Mouse (Mus musculus) E14TG2a.4 (cell line): ENCODE results near the gene Hist1h3d.
"Not testable (repeated sequence)": the region's sequence is repeated elsewhere in the genome, so short reads cannot be mapped to it uniquely, and the experiment has no call there.

ENCODE experiments used
- H3K27me3 ChIP-seq: 2 replicates; pipeline ENCODE4 v1.6.1; 2014; ENCODE audit warnings: low read length, control low read depth; ENCODE audit not compliant: insufficient read depth
- H3K36me3 ChIP-seq: 2 replicates; pipeline ENCODE4 v1.6.1; 2014; ENCODE audit warnings: low read length, control low read depth; ENCODE audit not compliant: insufficient read depth
- H3K4me1 ChIP-seq: replicated peaks from 2 replicates; pipeline ENCODE4 v1.6.1; 2014; ENCODE audit warnings: low read depth, low read length, control low read depth
- H3K4me3 ChIP-seq: replicated peaks from 2 replicates; pipeline ENCODE4 v1.5.1; 2014; ENCODE audit warnings: mild to moderate bottlenecking, low read length
- H3K9me3 ChIP-seq: 2 replicates; pipeline ENCODE4 v1.6.1; 2014; ENCODE audit warnings: low read length, control low read depth
- CTCF ChIP-seq: conservative IDR thresholded peaks from 2 replicates; pipeline ENCODE4 v1.5.1; 2014; ENCODE audit warnings: low read length
- NANOG ChIP-seq: IDR thresholded peaks from 2 replicates; pipeline ENCODE4 v1.6.1; 2014; ENCODE audit warnings: borderline replicate concordance, low read length, mixed read lengths
- POU5F1 ChIP-seq: IDR thresholded peaks from 2 replicates; pipeline ENCODE4 v1.6.1; 2014; ENCODE audit warnings: low read length, borderline replicate concordance

Hist1h3d gene

DNA sequence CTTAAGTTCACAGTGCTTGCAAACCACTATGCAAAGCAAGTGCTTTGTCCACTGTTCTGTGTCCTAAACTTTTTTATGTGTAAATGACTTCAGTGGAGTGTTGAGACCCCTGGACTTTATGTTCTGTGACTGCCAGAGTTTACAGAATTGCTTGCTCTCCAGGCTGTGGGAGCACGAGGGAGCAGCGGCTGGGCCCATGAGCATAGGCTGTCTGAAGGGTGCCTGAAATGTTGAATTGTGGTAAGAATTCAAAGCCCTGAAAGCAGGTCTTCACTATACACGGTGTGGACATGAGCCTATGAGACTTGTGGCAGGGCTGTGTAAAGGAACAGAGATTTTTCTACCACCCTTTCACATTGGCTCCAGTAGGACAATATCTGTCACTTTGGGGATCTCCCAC, 36.1 kb downstream of the Hist1h3d start:
- no peaks in the 10 kb centered on the region for H3K9me3 ChIP-seq
- H3K4me3 ChIP-seq, result no peak overlapping the region
- no peaks in the 10 kb centered on the region for H3K27me3 ChIP-seq
- no peaks in the 10 kb centered on the region for H3K36me3 ChIP-seq
- TF ChIP-seq CTCF (no peak), POU5F1 (no peak), NANOG (no peak)
- H3K4me1 ChIP-seq, result no peaks in the 10 kb centered on the region

DNA sequence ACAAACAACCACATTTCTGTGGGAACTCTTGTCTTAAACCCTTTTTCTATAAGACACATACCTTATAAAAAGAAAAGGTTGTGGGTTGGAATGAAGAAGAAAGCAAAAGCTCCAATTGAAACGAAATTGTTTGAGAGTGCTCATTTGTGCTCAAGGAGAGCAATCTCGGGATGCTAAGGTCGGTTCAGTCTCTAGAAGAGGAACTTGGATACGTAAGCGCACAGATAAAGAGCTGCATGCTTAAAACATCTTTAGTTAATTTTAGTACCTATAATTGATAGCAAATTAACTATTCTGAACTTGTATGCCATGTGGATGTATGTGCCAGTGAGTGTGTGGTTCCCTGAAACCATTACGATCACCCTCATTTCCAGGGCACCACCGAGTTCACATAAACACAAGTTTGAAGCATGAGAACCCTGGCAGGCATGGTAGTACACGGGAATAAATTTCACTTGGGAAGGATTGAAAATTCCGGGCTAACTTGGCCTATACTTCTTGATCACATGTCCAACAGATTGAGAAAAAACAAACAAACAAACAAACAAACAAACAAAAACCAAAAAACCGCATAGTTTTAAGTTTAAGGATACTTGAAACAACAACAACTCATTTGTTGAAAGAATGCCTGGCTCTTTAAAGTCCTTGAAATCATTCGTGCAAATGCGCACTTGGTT, 44.6 kb downstream of the Hist1h3d start:
- Histone ChIP-seq H3K36me3 (no peaks in the 10 kb centered on the region), H3K9me3 (no peaks in the 10 kb centered on the region), H3K27me3 (peaks cover 28% of the 10 kb centered on the region), H3K4me1 (peaks cover 28% of the 10 kb centered on the region), H3K4me3 (peak overlapping the region; percentile 82)
- TF ChIP-seq CTCF (no peak), NANOG (no peak), POU5F1 (no peak)

DNA sequence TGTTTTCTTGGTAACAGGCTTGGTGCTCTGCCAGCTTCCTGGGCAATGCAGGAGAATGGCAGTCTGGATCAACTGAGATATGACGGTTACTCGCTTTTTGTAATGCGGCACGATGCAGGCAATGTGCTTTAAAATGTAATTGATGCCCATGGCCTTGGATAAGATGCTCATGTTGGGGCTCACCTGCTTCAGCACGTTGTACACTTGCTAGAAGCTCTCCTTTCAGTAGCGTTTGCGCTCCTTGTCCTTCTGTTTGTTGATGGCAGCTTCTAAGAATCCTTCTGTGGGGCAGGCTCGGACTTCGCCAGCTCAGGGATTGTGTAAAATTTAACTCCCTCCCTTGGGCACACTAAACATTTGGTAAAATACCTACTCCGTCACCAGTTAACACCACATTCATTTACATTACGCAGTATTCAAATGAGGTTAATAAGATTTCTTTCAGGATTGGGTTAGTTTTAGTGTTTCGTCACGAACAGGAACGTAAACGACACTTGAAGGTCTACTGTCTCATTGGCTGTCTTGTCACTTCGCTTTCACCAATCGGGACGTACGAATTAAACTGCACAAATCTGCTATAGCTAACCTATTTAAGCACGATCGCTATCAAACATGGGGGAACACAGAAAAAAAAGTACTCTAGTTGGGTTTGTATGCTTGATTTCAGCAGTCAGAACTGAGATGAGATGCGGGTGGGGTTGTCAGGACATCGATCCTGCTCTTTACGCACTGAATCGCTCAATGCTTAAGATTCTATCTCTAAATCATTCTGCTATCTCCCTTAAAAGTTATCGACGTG, 45.4 kb downstream of the Hist1h3d start, which contains the start of gene Hist1h2be:
Hist1h2be (minus strand) TSS at position 392 of the 799 bp plus-strand sequence.
- H3K4me3 ChIP-seq, result peak within 1 kb of the TSS; percentile 82
- no peak for TF ChIP-seq CTCF
- no peak for TF ChIP-seq NANOG
- TF ChIP-seq POU5F1, result no peak
- H3K27me3 ChIP-seq, result peaks cover 33% of the 10 kb centered on the region
- peaks cover 28% of the 10 kb centered on the region for H3K4me1 ChIP-seq
- H3K9me3 ChIP-seq, result no peaks in the 10 kb centered on the region
- no peaks in the 10 kb centered on the region for H3K36me3 ChIP-seq

DNA sequence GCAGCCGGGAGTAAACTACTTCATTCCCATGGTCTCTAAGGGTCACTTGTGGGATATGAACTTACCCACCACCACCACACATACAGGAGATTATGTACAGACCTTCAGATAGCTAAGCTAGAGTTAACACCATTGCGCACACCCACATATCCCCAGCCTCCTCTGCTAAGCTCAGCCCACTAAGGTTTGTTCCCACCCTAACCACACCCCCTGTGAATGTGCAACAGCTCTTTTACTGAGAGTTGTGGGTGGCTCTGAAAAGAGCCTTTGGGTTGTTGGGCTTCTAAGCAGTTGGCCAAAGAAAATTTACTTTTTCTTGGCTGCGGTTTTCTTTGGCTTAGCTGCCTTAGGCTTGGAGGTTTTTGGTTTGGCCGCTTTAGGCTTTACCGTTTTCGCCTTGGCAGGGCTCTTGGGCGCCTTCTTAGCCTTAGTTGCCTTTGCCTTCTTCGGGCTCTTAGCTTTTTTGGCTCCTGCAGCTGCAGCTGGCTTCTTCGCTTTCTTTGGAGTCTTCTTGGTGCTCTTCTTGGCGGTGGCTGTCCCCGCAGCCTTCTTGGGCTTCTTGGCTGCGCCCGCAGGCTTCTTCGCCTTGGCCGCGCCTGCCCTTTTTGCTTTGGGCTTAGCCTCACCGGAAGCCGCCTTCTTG, 46.1 kb downstream of the Hist1h3d start:
- Histone ChIP-seq H3K36me3 (no peaks in the 10 kb centered on the region), H3K9me3 (no peaks in the 10 kb centered on the region), H3K27me3 (peaks cover 34% of the 10 kb centered on the region), H3K4me1 (peaks cover 28% of the 10 kb centered on the region), H3K4me3 (peak overlapping the region; percentile 82)
- TF ChIP-seq CTCF (no peak), NANOG (no peak), POU5F1 (no peak)

DNA sequence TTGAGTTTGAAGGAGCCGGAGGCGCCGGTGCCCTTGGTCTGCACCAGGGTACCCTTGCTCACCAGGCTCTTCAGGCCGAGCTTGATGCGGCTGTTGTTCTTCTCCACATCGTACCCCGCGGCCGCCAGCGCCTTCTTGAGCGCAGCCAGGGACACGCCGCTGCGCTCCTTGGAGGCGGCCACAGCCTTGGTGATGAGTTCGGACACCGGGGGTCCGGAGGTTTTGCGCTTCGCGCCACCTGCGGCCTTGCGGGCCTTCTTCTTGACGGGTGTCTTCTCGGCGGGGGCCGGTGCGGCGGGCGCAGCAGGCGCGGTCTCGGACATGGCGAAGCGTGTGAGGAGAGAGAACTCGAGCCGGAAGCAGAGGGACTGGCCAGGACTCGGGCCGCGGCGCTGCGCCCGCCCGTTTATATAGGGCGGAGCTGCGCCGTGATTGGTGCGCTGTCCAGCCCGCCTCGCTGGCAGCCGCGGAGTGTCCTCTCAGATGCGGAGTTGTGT, 46.7 kb downstream of the Hist1h3d start, which contains the start of gene Hist1h1e:
Hist1h1e (minus strand) TSS at position 384 of the 497 bp plus-strand sequence.
- H3K36me3 ChIP-seq, H3K9me3 ChIP-seq: not testable (repeated sequence)
- Histone ChIP-seq H3K4me1 (peaks cover 28% of the 10 kb centered on the region), H3K4me3 (peak within 1 kb of the TSS; percentile 82), H3K27me3 (peaks cover 35% of the 10 kb centered on the region)

DNA sequence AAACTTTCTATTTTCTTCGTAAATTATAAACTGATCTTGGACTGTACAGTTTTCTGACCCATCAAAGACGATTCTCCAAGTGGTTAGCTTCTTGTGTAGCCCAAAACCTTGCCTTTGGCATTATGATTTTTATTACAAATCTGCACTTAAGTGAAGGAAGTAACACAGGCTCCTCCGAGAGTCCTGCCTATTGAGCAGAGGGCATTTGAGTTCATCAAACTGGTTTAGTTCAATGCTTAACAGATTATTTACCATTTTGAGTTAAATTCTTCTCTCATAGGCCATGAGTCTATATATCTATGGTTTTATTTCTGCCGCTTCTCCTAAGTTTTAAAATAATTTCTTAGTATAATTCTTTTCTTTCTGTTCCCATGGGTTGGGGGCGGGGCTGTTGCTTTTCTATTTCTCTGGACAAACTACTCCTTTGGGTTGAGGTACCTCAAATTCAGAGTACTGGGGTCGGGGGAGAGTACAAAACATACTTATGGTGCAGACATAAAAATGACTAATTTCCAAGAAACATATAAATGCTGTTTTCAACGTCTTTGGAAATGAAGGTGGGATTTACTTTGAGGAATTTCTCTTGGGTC, 47.4 kb downstream of the Hist1h3d start:
- TF ChIP-seq NANOG (no peak), POU5F1 (no peak), CTCF (no peak)
- Histone ChIP-seq H3K9me3 (no peaks in the 10 kb centered on the region), H3K36me3 (no peaks in the 10 kb centered on the region), H3K4me1 (peaks cover 28% of the 10 kb centered on the region), H3K27me3 (peaks cover 35% of the 10 kb centered on the region), H3K4me3 (peak overlapping the region; percentile 82)
